Mouse (Mus musculus) liver, adult 10 weeks (tissue): ENCODE results near the gene Paqr7. TPM values are rescaled to one million over a fixed set of nuclear protein-coding genes. Genes with fewer than 3 reads are reported as not detected.

Experiments
- polyA plus RNA-seq: library from polyadenylated mRNA; stranded (reverse); fragments of 350-450 nt; fragmentation: Illumina TruSeq; extraction: RNeasy Lipid Tissue Mini Kit (QIAGEN cat#74804); gene quantifications from one replicate; pipeline ENCODE4 v1.2.3, GENCODE M21; 2014; ENCODE audit warnings: low read depth, low replicate concordance

The Paqr7 gene
- 5.0 TPM for polyA plus RNA-seq

DNA sequence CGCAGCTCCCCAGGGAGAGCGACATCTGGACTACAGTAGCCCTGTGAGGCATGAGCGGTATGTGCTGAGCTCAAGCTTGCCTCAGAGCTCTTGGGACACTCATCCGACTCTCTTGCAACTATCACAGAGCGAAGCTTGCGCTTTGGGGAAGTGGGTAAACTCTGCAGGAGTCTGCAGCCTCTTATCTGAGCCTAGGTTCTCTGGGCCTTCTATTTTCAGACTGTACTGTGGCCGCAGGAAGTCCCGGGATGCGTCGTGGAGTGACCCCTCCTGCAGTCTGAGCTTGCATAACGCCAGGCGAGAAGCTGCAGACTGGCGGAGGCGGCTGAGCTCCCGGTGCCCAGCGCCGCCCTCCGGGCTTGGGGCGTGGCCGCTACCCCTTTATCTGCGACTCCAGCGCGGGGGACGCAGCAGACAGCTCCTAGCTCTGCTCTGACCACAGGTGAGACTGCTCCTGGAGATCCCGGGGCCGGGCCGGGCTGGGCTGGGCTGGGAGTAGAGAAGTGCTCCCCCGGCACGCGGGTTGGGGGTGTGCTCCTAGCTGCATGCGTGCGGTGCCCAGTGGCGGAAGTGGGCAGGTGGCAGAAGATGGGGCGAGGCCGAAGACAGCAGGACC, at the start of gene Paqr7:
Gene Paqr7 (plus strand): TSS at position 103 of the 616 bp plus-strand sequence.

DNA sequence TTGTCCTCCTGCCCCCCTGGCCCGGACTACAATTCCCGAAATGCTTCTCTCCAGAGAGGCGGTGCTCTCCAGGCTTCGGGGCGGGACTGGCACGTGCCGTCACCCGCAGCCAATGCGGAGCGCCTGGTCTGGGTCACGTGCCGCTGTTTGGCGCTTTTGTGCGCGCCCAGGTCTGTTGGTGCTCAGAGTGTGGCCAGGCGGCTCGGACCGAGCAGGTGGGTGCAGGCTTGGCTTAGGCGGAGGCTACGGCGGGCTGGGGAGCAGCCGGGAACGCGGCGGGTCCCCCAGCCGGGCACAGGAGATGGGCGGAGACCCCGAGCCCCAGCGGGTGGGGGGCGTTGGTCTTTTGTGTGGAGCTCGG, 28.3 kb upstream of the Paqr7 start, which contains the start of gene Stmn1:
Gene Stmn1 (plus strand): TSS at position 106 of the 361 bp plus-strand sequence.

DNA sequence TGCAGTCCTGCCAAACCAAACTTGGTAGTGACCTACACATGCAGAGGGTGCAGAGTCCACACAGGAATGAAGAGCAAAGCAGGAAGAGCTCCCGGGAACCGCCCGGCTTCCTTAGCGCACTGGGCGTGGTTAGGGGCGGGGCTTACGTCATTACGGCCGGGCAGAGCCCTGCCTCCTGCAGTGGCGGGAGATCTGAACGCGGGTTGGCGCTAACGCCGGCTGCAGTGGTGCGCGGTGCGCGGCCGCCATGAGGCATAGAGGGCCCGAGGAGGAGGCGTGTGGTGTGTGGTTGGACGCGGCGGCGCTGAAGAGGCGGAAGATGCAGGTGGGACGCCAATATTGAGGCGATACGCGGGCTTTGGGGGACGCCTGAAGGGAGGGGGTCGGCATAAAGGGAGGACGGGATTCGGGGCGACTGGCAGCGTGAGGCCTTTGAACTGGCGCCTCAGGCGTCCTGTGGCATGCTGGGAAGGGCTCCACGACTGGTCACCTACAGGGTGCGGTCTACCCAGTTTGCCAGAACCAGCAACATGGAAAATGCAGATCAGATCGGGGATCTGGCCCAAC, 14.4 kb downstream of the Paqr7 start, which contains the start of gene Aunip:
Gene Aunip (plus strand): TSS at position 155 of the 567 bp plus-strand sequence.

DNA sequence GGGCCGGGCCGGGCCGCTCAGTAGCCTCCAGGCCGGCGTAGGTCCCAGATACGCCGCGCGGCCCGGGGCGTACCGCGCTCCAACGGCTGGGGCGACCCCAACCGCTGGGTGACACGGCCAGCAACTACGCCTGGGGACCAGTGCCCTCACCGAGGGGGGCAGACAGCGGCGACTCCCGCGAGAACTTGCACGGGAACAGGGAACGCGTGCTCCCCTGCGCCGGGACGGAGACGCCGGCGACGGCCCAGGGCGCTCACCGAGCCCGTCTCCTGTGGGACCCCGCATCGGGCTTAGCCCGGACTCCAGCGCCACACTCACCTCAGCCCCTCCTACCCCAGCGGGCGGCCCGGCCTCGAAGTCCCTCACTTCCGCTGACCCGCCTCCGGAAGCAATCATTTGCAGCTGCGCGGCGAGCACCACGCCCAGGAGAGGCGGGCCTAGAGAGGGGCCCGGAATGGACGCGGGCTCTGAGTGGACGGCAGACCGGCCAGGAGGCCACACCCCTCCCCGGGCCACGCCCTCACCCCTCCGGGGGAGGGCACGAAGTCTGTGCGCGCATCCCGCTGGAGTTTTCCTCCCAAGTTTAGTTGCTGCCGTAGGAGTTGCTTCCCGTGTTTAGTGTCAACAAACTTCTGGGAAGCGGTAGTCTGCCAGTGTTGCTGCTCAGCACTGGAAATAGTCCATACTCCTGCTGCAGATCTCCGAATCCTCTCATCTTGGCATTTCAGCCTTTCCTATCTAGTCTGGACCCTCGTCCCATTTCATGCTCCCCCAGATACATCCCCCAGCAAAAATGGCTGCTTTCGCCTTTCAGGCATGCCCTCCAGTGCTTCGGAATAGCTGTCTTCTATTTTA, 38.7 kb downstream of the Paqr7 start, which contains the start of gene Mtfr1l:
Gene Mtfr1l (minus strand): TSS at position 456 of the 855 bp plus-strand sequence.

DNA sequence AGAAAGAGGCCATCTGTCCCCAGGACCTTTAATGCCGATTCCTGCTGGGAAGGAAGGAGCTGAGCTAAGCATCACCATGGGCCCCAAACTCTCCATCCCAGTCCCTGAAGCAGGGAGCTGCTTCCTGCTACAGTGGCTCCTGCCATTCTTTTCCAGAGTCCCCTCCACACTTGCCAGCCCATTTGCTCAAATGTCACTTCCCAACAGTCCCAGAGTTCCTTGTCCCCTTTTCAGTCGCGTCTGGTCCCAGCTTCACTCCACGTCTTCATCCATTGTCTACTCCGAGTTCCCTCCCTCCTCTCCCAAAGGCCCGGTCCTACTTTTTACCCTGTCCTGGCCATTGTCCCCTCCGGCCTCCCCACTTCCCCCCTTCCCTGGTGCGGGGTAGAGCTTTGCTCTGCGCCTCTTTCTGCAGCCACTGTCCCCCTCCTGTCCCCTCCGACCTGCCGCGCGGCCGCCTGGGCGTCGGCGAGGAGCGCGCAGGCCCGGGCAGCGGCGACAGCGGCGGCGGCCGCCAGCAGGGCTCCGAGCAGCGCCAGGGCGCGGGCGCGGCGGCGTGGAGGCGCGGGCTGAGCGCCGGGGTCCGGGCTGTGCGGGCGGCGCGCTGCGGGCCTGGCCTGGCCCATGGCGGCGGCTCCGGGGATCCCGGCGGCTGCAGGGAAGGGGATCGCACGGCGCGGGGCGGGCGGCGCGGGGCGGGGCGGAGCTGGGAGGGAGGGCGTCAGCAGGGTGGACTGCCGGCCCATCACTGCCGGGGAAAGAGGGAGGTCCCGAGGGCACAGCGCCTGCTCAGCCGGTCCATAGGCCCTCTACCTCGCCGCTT, 55.2 kb downstream of the Paqr7 start, which contains the start of gene Selenon:
Gene Selenon (minus strand): TSS at position 673 of the 823 bp plus-strand sequence.

Other genes with a start within 250 kb of the Paqr7 start
- not detected for gene Gm30191, start 249.8 kb upstream of the Paqr7 start, polyA plus RNA-seq
- not detected for gene Grrp1, start 242.6 kb upstream of the Paqr7 start, polyA plus RNA-seq
- gene Pdik1l, start 208.8 kb upstream of the Paqr7 start, polyA plus RNA-seq, result 8.1 TPM
- not detected for gene Trim63, start 181.6 kb upstream of the Paqr7 start, polyA plus RNA-seq
- gene Slc30a2, start 153.5 kb upstream of the Paqr7 start, polyA plus RNA-seq, result not detected
- 0.19 TPM for gene Extl1, start 112.8 kb upstream of the Paqr7 start, polyA plus RNA-seq
- gene Pafah2, start 100.4 kb upstream of the Paqr7 start, polyA plus RNA-seq, result 47.7 TPM
- gene Stmn1, start 28.4 kb upstream of the Paqr7 start, polyA plus RNA-seq, result 6.3 TPM
- not detected for gene Aunip, start 14.3 kb downstream of the Paqr7 start, polyA plus RNA-seq
- 37.5 TPM for gene Mtfr1l, start 38.7 kb downstream of the Paqr7 start, polyA plus RNA-seq
- gene Selenon, start 55.5 kb downstream of the Paqr7 start, polyA plus RNA-seq, result 0.69 TPM
- 0.87 TPM for gene Man1c1, start 207.6 kb downstream of the Paqr7 start, polyA plus RNA-seq